Mouse (Mus musculus): ENCODE measurements at regions not wholly inside any gene's neighbourhood (a gene's known extent, or its start where the extent isn't known, plus 50 kb on each side); places are given as distances from the start of the nearest gene placed in this dataset.

- DNase-seq = no peak
Measured at GRCm38 (mm10) chr14:81254343-81254838, 1270.5 kb downstream of the Olfm4 start.

GRCm38 (mm10) chr14:81255423-81255822 lies 1271.5 kb downstream of the Olfm4 start:
- no peak for DNase-seq

GRCm38 (mm10) chr14:81267637-81268373 lies 1283.9 kb downstream of the Olfm4 start:
- DNase-seq = no peak

- DNase-seq = no peak
Measured at GRCm38 (mm10) chr14:81287489-81288025, 1303.7 kb downstream of the Olfm4 start.

- peak; percentile 39 to 40 for DNase-seq
Measured at GRCm38 (mm10) chr14:81307160-81307559, 1323.3 kb downstream of the Olfm4 start.

GRCm38 (mm10) chr14:81341058-81341457 lies 1357.2 kb downstream of the Olfm4 start:
- DNase-seq = no peak

- DNase-seq = peak; percentile 2 to 15
Measured at GRCm38 (mm10) chr14:81387566-81387965, 1403.7 kb downstream of the Olfm4 start.

All from cerebellum, postnatal 14 days (tissue).